Mouse (Mus musculus): Measurements from ENCODE around the gene Kctd21. TPM values are rescaled to one million over a fixed set of nuclear protein-coding genes. Genes with fewer than 3 reads are reported as not detected.

Kctd21 gene
- polyA plus RNA-seq, 1 experiment from 2014 or later: 1.4 TPM

GRCm38 (mm10) chr7:97307546-97307945 is 24.6 kb upstream of the Kctd21 start:
- Histone ChIP-seq H3K9me3 (ENCODE audit: control insufficient read depth) (no peaks in the 10 kb centered on the region), H3K27me3 (replicated peaks; ENCODE audit: control insufficient read depth, insufficient read depth, low read length) (no peaks in the 10 kb centered on the region), H3K4me3 (ENCODE audit: low read depth, low read length) (no peak overlapping the region), H3K27ac (ENCODE audit: low read depth, low read length) (no peak overlapping the region), H3K4me1 (replicated peaks; ENCODE audit: control insufficient read depth, insufficient read depth, low read length) (no peaks in the 10 kb centered on the region), H3K9ac (ENCODE audit: low read depth, low read length) (no peak overlapping the region), H3K36me3 (ENCODE audit: control insufficient read depth, insufficient read depth) (peaks cover 78% of the 10 kb centered on the region), H3K4me2 (replicated peaks; ENCODE audit: low read depth) (no peak overlapping the region)
- 89% methylated on average over 1 of the region's 1 CpGs for WGBS
- TF ChIP-seq CTCF (IDR thresholded peaks at IDR 0.05; ENCODE audit: low read depth): no peak
- ATAC-seq: no peak

DNA sequence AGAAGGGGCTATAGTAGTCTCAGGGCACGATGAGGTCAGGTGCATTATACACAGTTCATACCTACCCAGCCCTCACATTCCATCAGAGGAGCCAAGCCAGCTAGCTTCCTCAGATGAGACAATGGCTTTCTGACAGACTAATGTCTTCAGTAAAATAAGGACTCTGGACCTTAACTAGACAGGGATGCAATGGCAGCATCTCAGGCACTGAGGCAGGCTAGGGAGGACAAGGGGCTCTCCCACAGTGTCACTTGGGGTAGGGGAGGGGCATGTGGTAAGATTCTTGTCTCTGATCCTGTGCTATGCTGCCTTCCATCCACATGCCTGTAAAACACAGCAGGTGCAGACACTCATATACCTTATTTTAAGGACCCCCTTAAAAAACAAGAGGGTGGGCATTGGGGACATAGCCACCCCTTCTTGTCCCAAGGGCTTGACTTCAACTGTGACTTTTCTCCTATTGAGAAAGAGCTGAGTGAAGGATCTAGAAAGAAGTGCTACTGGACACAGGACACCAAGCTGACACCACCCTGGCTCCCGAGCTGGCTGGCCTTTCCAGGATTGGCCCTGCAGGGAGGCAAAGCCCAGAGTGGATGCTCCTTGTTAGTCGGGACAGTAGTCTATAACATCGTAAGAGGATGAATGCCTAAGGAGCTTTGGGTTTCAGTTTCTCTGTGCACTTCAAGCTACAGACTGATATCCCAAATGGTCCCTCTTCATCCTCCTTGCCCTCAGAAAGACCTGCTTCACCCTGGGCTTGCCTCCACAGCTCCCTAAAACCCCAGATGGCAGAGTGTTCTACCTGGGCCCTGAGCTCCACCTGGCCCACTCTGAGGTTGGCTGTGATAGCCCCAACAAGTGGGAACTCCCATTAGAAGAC is 22.4 kb upstream of the Kctd21 start:
- Histone ChIP-seq H3K27ac (ENCODE audit: low read depth, low read length) (no peak overlapping the region), H3K9ac (ENCODE audit: low read depth, low read length) (no peak overlapping the region), H3K36me3 (ENCODE audit: control insufficient read depth, insufficient read depth) (peaks cover 58% of the 10 kb centered on the region), H3K27me3 (replicated peaks; ENCODE audit: control insufficient read depth, insufficient read depth, low read length) (no peaks in the 10 kb centered on the region), H3K4me3 (ENCODE audit: low read depth, low read length) (no peak overlapping the region), H3K4me1 (replicated peaks; ENCODE audit: control insufficient read depth, insufficient read depth, low read length) (no peaks in the 10 kb centered on the region), H3K4me2 (replicated peaks; ENCODE audit: low read depth) (no peak overlapping the region), H3K9me3 (ENCODE audit: control insufficient read depth) (no peaks in the 10 kb centered on the region)
- ATAC-seq: no peak
- no peak for TF ChIP-seq CTCF (IDR thresholded peaks at IDR 0.05; ENCODE audit: low read depth)
- WGBS: 89% methylated on average over 4 of the region's 4 CpGs

DNA sequence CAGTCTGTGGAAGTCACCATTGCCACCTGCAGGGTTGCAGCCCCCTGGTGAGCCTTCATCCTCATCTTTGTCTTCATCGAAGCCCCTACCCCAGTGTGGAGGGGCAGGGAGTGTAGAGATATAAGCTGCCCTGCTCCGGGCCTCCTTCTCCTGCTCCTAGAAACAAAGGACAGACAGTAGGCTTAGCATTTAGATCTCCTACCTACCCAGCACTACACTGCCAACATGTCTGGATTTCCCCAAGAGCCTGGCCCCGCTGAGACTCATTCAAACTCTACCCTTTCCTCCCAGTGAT is 21.8 kb upstream of the Kctd21 start:
- H3K4me2 ChIP-seq (replicated peaks; ENCODE audit: low read depth): no peak overlapping the region
- peaks cover 52% of the 10 kb centered on the region for H3K36me3 ChIP-seq (ENCODE audit: control insufficient read depth, insufficient read depth)
- no peak for ATAC-seq
- H3K9ac ChIP-seq (ENCODE audit: low read depth, low read length): no peak overlapping the region
- WGBS: 84% methylated on average over 3 of the region's 3 CpGs
- no peaks in the 10 kb centered on the region for H3K27me3 ChIP-seq (replicated peaks; ENCODE audit: control insufficient read depth, insufficient read depth, low read length)
- H3K9me3 ChIP-seq (ENCODE audit: control insufficient read depth): no peaks in the 10 kb centered on the region
- TF ChIP-seq CTCF (IDR thresholded peaks at IDR 0.05; ENCODE audit: low read depth): no peak
- no peak overlapping the region for H3K27ac ChIP-seq (ENCODE audit: low read depth, low read length)
- H3K4me3 ChIP-seq (ENCODE audit: low read depth, low read length): no peak overlapping the region
- no peaks in the 10 kb centered on the region for H3K4me1 ChIP-seq (replicated peaks; ENCODE audit: control insufficient read depth, insufficient read depth, low read length)

- no peak for TF ChIP-seq CTCF (IDR thresholded peaks at IDR 0.05; ENCODE audit: low read depth)
- Histone ChIP-seq H3K4me3 (ENCODE audit: low read depth, low read length) (no peak overlapping the region), H3K27ac (ENCODE audit: low read depth, low read length) (no peak overlapping the region), H3K27me3 (replicated peaks; ENCODE audit: control insufficient read depth, insufficient read depth, low read length) (no peaks in the 10 kb centered on the region), H3K4me1 (replicated peaks; ENCODE audit: control insufficient read depth, insufficient read depth, low read length) (no peaks in the 10 kb centered on the region), H3K36me3 (ENCODE audit: control insufficient read depth, insufficient read depth) (peaks cover 39% of the 10 kb centered on the region), H3K4me2 (replicated peaks; ENCODE audit: low read depth) (no peak overlapping the region), H3K9ac (ENCODE audit: low read depth, low read length) (no peak overlapping the region), H3K9me3 (ENCODE audit: control insufficient read depth) (no peaks in the 10 kb centered on the region)
- WGBS: 87% methylated on average over 14 of the region's 14 CpGs
- no peak for ATAC-seq
Measured at GRCm38 (mm10) chr7:97311620-97312019, 20.5 kb upstream of the Kctd21 start.

DNA sequence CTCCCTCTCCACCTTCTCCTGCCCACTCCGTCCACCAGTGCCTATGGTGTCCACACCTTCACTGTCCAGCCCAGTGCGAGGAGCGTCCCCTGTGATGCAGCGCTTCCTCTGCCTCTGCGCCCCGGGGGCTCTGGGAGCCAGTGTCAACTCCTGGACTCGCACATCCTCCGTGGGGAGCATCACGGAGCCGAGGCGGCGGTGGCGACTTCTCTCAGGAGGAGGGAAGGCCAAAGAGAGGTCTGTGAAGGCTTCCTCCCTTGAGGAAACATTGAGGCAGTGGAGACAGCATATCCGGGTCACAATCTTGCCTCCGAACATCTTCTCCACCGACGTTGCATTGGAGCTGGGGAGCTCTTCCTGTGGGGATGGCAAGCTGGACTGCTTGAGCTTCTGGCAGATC is 19.9 kb upstream of the Kctd21 start:
- Histone ChIP-seq H3K9ac (ENCODE audit: low read depth, low read length) (no peak overlapping the region), H3K4me1 (replicated peaks; ENCODE audit: control insufficient read depth, insufficient read depth, low read length) (no peaks in the 10 kb centered on the region), H3K27ac (ENCODE audit: low read depth, low read length) (no peak overlapping the region), H3K4me3 (ENCODE audit: low read depth, low read length) (no peak overlapping the region), H3K9me3 (ENCODE audit: control insufficient read depth) (no peaks in the 10 kb centered on the region), H3K27me3 (replicated peaks; ENCODE audit: control insufficient read depth, insufficient read depth, low read length) (no peaks in the 10 kb centered on the region), H3K36me3 (ENCODE audit: control insufficient read depth, insufficient read depth) (peaks cover 33% of the 10 kb centered on the region), H3K4me2 (replicated peaks; ENCODE audit: low read depth) (no peak overlapping the region)
- no peak for TF ChIP-seq CTCF (IDR thresholded peaks at IDR 0.05; ENCODE audit: low read depth)
- ATAC-seq: no peak
- WGBS: 90% methylated on average over 17 of the region's 17 CpGs

DNA sequence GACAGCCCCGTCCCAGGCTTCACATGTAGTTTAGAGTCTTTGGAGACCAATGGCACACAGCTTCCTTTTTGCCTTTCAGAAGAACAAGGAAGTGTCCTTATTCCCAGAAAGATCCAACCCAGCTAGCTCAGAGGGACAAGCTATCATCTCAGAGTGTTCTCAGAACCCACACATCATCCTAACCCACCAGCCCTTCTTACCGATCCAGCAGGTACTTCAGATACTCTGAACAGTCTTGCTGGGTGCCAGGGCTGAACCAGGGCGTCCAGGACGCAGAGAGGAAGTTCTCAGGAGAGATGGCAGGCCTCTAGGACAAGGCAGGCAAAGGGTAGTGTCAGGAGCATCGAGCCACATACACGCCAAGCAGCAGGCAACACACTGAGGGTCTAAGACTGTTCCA is 19.3 kb upstream of the Kctd21 start:
- Histone ChIP-seq H3K27ac (ENCODE audit: low read depth, low read length) (no peak overlapping the region), H3K4me2 (replicated peaks; ENCODE audit: low read depth) (no peak overlapping the region), H3K36me3 (ENCODE audit: control insufficient read depth, insufficient read depth) (peaks cover 30% of the 10 kb centered on the region), H3K9ac (ENCODE audit: low read depth, low read length) (no peak overlapping the region), H3K4me1 (replicated peaks; ENCODE audit: control insufficient read depth, insufficient read depth, low read length) (no peaks in the 10 kb centered on the region), H3K4me3 (ENCODE audit: low read depth, low read length) (no peak overlapping the region), H3K27me3 (replicated peaks; ENCODE audit: control insufficient read depth, insufficient read depth, low read length) (no peaks in the 10 kb centered on the region), H3K9me3 (ENCODE audit: control insufficient read depth) (no peaks in the 10 kb centered on the region)
- no peak for ATAC-seq
- TF ChIP-seq CTCF (IDR thresholded peaks at IDR 0.05; ENCODE audit: low read depth): no peak
- 89% methylated on average over 6 of the region's 6 CpGs for WGBS

All from intestine, postnatal 0 days (tissue).